Mouse (Mus musculus) intestine, embryonic 16.5 days (tissue): ENCODE data around the gene Hspbp1. TPM values are rescaled to one million over a fixed set of nuclear protein-coding genes. Genes with fewer than 3 reads are reported as not detected.

Source experiments
- ATAC-seq: fragments of 200-750 bp; cut with Nextera tagmentation; 2 replicates; pipeline ENCODE4 v1.8.0; 2017; ENCODE audit warnings: moderate TSS enrichment, moderate library complexity
- H3K27ac ChIP-seq: fragments of 300-500 bp; sonication (generic); 2 replicates; pipeline ENCODE4 v1.5.1; 2014; ENCODE audit warnings: mild to moderate bottlenecking, low read length
- H3K27me3 ChIP-seq: fragments of 300-500 bp; sonication (generic); replicated peaks from 2 replicates; pipeline ENCODE4 v1.6.1; 2014; ENCODE audit warnings: low read length, control low read depth, mixed read lengths; ENCODE audit not compliant: control insufficient read depth, insufficient read depth
- H3K36me3 ChIP-seq: fragments of 300-500 bp; sonication (generic); 2 replicates; pipeline ENCODE4 v1.6.1; 2014; ENCODE audit warnings: low read length, control low read depth; ENCODE audit not compliant: control insufficient read depth, insufficient read depth
- H3K4me1 ChIP-seq: fragments of 300-500 bp; sonication (generic); 2 replicates; pipeline ENCODE4 v1.6.1; 2014; ENCODE audit warnings: low read length, control low read depth, mixed read lengths; ENCODE audit not compliant: control insufficient read depth, insufficient read depth
- H3K4me2 ChIP-seq: fragments of 300-500 bp; sonication (generic); 2 replicates; pipeline ENCODE4 v1.6.1; 2014; ENCODE audit warnings: low read depth, low read length, control low read depth
- H3K4me3 ChIP-seq: fragments of 300-500 bp; sonication (generic); 2 replicates; pipeline ENCODE4 v1.5.1; 2014; ENCODE audit warnings: mild to moderate bottlenecking, low read length
- H3K9ac ChIP-seq: fragments of 300-500 bp; sonication (generic); 2 replicates; pipeline ENCODE4 v1.6.1; 2014; ENCODE audit warnings: low read depth, low read length
- H3K9me3 ChIP-seq: fragments of 300-500 bp; sonication (generic); 2 replicates; pipeline ENCODE4 v1.6.1; 2016; ENCODE audit warnings: low read length, control low read depth; ENCODE audit not compliant: control insufficient read depth
- WGBS: fragments of 180-500 bp; shearing (Covaris S2); extraction: QIAGEN DNeasy Blood & Tissue Kit; methylation state at CpG from one replicate; pipeline ENCODE4 v1.1.7; 2014; 5-methylcytosine and 5-hydroxymethylcytosine counted together
- polyA plus RNA-seq: library from polyadenylated mRNA; unstranded; fragments of >200 nt; fragmentation: Nextera tagmentation; extraction: Ambion mirVana; gene quantifications from 2 replicates; pipeline ENCODE4 v1.2.1, GENCODE M21; 2015

The Hspbp1 gene
- polyA plus RNA-seq, 1 experiment from 2014 or later: 95.4 TPM

GRCm38 (mm10) chr7:4630198-4630597 is 54.7 kb downstream of the Hspbp1 start:
- Histone ChIP-seq H3K4me3 (peak overlapping the region; percentile 37), H3K4me2 (peak overlapping the region; percentile 50), H3K27me3 (no peaks in the 10 kb centered on the region), H3K4me1 (0 out of 2 replicates have a peak, but pooled peaks cover 5% of the 10 kb centered on the region), H3K36me3 (peaks cover 30% of the 10 kb centered on the region), H3K9ac (peak overlapping the region; percentile 54), H3K9me3 (no peaks in the 10 kb centered on the region), H3K27ac (peak overlapping the region; percentile 81)
- peak; percentile 92 for ATAC-seq
- 46% methylated on average over 1 of the region's 1 CpGs for WGBS

GRCm38 (mm10) chr7:4629586-4629985 is 55.3 kb downstream of the Hspbp1 start:
- Histone ChIP-seq H3K27ac (peak overlapping the region; percentile 81), H3K36me3 (peaks cover 28% of the 10 kb centered on the region), H3K4me1 (0 out of 2 replicates have a peak, but pooled peaks cover 5% of the 10 kb centered on the region), H3K4me3 (peak overlapping the region; percentile 37), H3K9me3 (no peaks in the 10 kb centered on the region), H3K27me3 (no peaks in the 10 kb centered on the region), H3K9ac (peak overlapping the region; percentile 54), H3K4me2 (peak overlapping the region; percentile 50)
- WGBS: 52% methylated on average over 5 of the region's 5 CpGs
- peak; percentile 73 for ATAC-seq

GRCm38 (mm10) chr7:4625928-4626327 is 58.9 kb downstream of the Hspbp1 start:
- H3K4me3 ChIP-seq: no peak overlapping the region
- ATAC-seq: no peak
- H3K27ac ChIP-seq: no peak overlapping the region
- H3K4me2 ChIP-seq: no peak overlapping the region
- H3K36me3 ChIP-seq: peaks cover 8% of the 10 kb centered on the region
- H3K4me1 ChIP-seq: 0 out of 2 replicates have a peak, but pooled peaks cover 5% of the 10 kb centered on the region
- H3K27me3 ChIP-seq: no peaks in the 10 kb centered on the region
- no peak overlapping the region for H3K9ac ChIP-seq
- WGBS: 84% methylated on average over 2 of the region's 2 CpGs
- H3K9me3 ChIP-seq: no peaks in the 10 kb centered on the region

- no peak overlapping the region for H3K4me2 ChIP-seq
- H3K4me3 ChIP-seq: no peak overlapping the region
- H3K4me1 ChIP-seq: 0 out of 2 replicates have a peak, but pooled peaks cover 3% of the 10 kb centered on the region
- no peaks in the 10 kb centered on the region for H3K27me3 ChIP-seq
- peaks cover 8% of the 10 kb centered on the region for H3K36me3 ChIP-seq
- H3K27ac ChIP-seq: no peak overlapping the region
- H3K9ac ChIP-seq: no peak overlapping the region
- H3K9me3 ChIP-seq: no peaks in the 10 kb centered on the region
- ATAC-seq: 0 out of 2 replicates have a peak, but pooled peaks have one; percentile 6
- WGBS: 42% methylated on average over 1 of the region's 1 CpGs
Observed at GRCm38 (mm10) chr7:4624343-4624742, 60.5 kb downstream of the Hspbp1 start.

- 13% methylated on average over 4 of the region's 4 CpGs for WGBS
- H3K4me3 ChIP-seq: no peak overlapping the region
- H3K9ac ChIP-seq: no peak overlapping the region
- no peak overlapping the region for H3K27ac ChIP-seq
- peaks cover 4% of the 10 kb centered on the region for H3K36me3 ChIP-seq
- no peak overlapping the region for H3K4me2 ChIP-seq
- no peaks in the 10 kb centered on the region for H3K9me3 ChIP-seq
- no peaks in the 10 kb centered on the region for H3K4me1 ChIP-seq
- no peaks in the 10 kb centered on the region for H3K27me3 ChIP-seq
- peak; percentile 77 for ATAC-seq
Observed at GRCm38 (mm10) chr7:4623544-4624189, 61.2 kb downstream of the Hspbp1 start.

GRCm38 (mm10) chr7:4619979-4620378 is 64.9 kb downstream of the Hspbp1 start:
- ATAC-seq: peak; percentile 26; the same call in 1 of the 2 replicates
- Histone ChIP-seq H3K4me2 (no peak overlapping the region), H3K27me3 (no peaks in the 10 kb centered on the region), H3K4me1 (no peaks in the 10 kb centered on the region), H3K9me3 (no peaks in the 10 kb centered on the region), H3K9ac (no peak overlapping the region), H3K4me3 (no peak overlapping the region), H3K36me3 (no peaks in the 10 kb centered on the region), H3K27ac (no peak overlapping the region)
- WGBS: 26% methylated on average over 1 of the region's 1 CpGs

- no peaks in the 10 kb centered on the region for H3K27me3 ChIP-seq
- H3K9me3 ChIP-seq: no peaks in the 10 kb centered on the region
- H3K4me3 ChIP-seq: no peak overlapping the region
- H3K36me3 ChIP-seq: no peaks in the 10 kb centered on the region
- H3K27ac ChIP-seq: no peak overlapping the region
- no peaks in the 10 kb centered on the region for H3K4me1 ChIP-seq
- no peak overlapping the region for H3K4me2 ChIP-seq
- H3K9ac ChIP-seq: no peak overlapping the region
- 69% methylated on average over 14 of the region's 14 CpGs for WGBS
- 0 out of 2 replicates have a peak, but pooled peaks have one; percentile 42 for ATAC-seq
Observed at GRCm38 (mm10) chr7:4613740-4614403, 71.0 kb downstream of the Hspbp1 start.

- ATAC-seq: no peak
- H3K27ac ChIP-seq: no peak overlapping the region
- WGBS: 71% methylated on average over 1 of the region's 1 CpGs
- H3K9ac ChIP-seq: no peak overlapping the region
- no peaks in the 10 kb centered on the region for H3K27me3 ChIP-seq
- H3K36me3 ChIP-seq: no peaks in the 10 kb centered on the region
- no peak overlapping the region for H3K4me3 ChIP-seq
- no peak overlapping the region for H3K4me2 ChIP-seq
- H3K4me1 ChIP-seq: no peaks in the 10 kb centered on the region
- no peaks in the 10 kb centered on the region for H3K9me3 ChIP-seq
Observed at GRCm38 (mm10) chr7:4612956-4613355, 71.9 kb downstream of the Hspbp1 start.

- ATAC-seq: no peak
- H3K36me3 ChIP-seq: no peaks in the 10 kb centered on the region
- no peaks in the 10 kb centered on the region for H3K4me1 ChIP-seq
- H3K4me3 ChIP-seq: no peak overlapping the region
- H3K27ac ChIP-seq: no peak overlapping the region
- 65% methylated on average over 8 of the region's 8 CpGs for WGBS
- no peaks in the 10 kb centered on the region for H3K27me3 ChIP-seq
- H3K4me2 ChIP-seq: no peak overlapping the region
- no peak overlapping the region for H3K9ac ChIP-seq
- no peaks in the 10 kb centered on the region for H3K9me3 ChIP-seq
Observed at GRCm38 (mm10) chr7:4612386-4612785, 72.5 kb downstream of the Hspbp1 start.
